Mouse (Mus musculus) hindbrain, embryonic 16.5 days (tissue): ENCODE measurements around the gene Actn4. TPM values are rescaled to one million over a fixed set of nuclear protein-coding genes. Genes with fewer than 3 reads are reported as not detected.

Source experiments
- ATAC-seq: fragments of 200-750 bp; cut with Nextera tagmentation; 2 replicates; pipeline ENCODE4 v1.8.0; 2017; ENCODE audit warnings: moderate TSS enrichment, moderate library complexity
- H3K27ac ChIP-seq: fragments of 300-500 bp; sonication (generic); 2 replicates; pipeline ENCODE4 v1.5.1; 2014; ENCODE audit warnings: low read depth, mild to moderate bottlenecking, control low read depth, low read length, moderate library complexity
- H3K27me3 ChIP-seq: fragments of 300-500 bp; sonication (generic); replicated peaks from 2 replicates; pipeline ENCODE4 v1.6.1; 2014; ENCODE audit warnings: low read length; ENCODE audit not compliant: control insufficient read depth, insufficient read depth
- H3K36me3 ChIP-seq: fragments of 300-500 bp; sonication (generic); 2 replicates; pipeline ENCODE4 v1.6.1; 2014; ENCODE audit warnings: mild to moderate bottlenecking, low read length, moderate library complexity, mixed read lengths; ENCODE audit not compliant: control insufficient read depth, insufficient read depth
- H3K4me1 ChIP-seq: fragments of 300-500 bp; sonication (generic); 2 replicates; pipeline ENCODE4 v1.6.1; 2014; ENCODE audit warnings: low read depth, low read length; ENCODE audit not compliant: control insufficient read depth, insufficient read depth
- H3K4me2 ChIP-seq: fragments of 300-500 bp; sonication (generic); 2 replicates; pipeline ENCODE4 v1.6.1; 2014; ENCODE audit warnings: mild to moderate bottlenecking, low read length, control low read depth, moderate library complexity
- H3K4me3 ChIP-seq: fragments of 300-500 bp; sonication (generic); 2 replicates; pipeline ENCODE4 v1.5.1; 2014; ENCODE audit warnings: mild to moderate bottlenecking, low read length, control low read depth, moderate library complexity
- H3K9ac ChIP-seq: fragments of 300-500 bp; sonication (generic); 2 replicates; pipeline ENCODE4 v1.6.1; 2014; ENCODE audit warnings: low read depth, mild to moderate bottlenecking, control low read depth, low read length, moderate library complexity
- H3K9me3 ChIP-seq: fragments of 300-500 bp; sonication (generic); 2 replicates; pipeline ENCODE4 v1.6.1; 2014; ENCODE audit warnings: mild to moderate bottlenecking, low read length, moderate library complexity; ENCODE audit not compliant: control insufficient read depth
- WGBS: fragments of 180-500 bp; shearing (Covaris S2); extraction: QIAGEN DNeasy Blood & Tissue Kit; methylation state at CpG from one replicate; pipeline ENCODE4 v1.1.7; 2014; 5-methylcytosine and 5-hydroxymethylcytosine counted together
- polyA plus RNA-seq: library from polyadenylated mRNA; unstranded; fragments of >200 nt; fragmentation: Nextera tagmentation; extraction: Ambion mirVana; gene quantifications from 2 replicates; pipeline ENCODE4 v1.2.1, GENCODE M21; 2015

Actn4 gene
- polyA plus RNA-seq, 1 experiment from 2014 or later: 146 TPM

- ATAC-seq: no peak
- Histone ChIP-seq H3K9me3 (no peaks in the 10 kb centered on the region), H3K36me3 (no peaks in the 10 kb centered on the region), H3K27ac (no peak overlapping the region), H3K27me3 (no peaks in the 10 kb centered on the region), H3K4me1 (no peaks in the 10 kb centered on the region), H3K4me3 (no peak overlapping the region), H3K9ac (no peak overlapping the region), H3K4me2 (no peak overlapping the region)
- 73% methylated on average over 6 of the region's 6 CpGs for WGBS
Measured at GRCm38 (mm10) chr7:28932421-28933041, 29.6 kb downstream of the Actn4 start.

- Histone ChIP-seq H3K27me3 (no peaks in the 10 kb centered on the region), H3K36me3 (no peaks in the 10 kb centered on the region), H3K9me3 (no peaks in the 10 kb centered on the region), H3K4me3 (no peak overlapping the region), H3K4me2 (no peak overlapping the region), H3K4me1 (no peaks in the 10 kb centered on the region), H3K27ac (no peak overlapping the region), H3K9ac (no peak overlapping the region)
- WGBS: 93% methylated on average over 4 of the region's 4 CpGs
- ATAC-seq: no peak
Measured at GRCm38 (mm10) chr7:28931695-28932039, 30.5 kb downstream of the Actn4 start.

DNA sequence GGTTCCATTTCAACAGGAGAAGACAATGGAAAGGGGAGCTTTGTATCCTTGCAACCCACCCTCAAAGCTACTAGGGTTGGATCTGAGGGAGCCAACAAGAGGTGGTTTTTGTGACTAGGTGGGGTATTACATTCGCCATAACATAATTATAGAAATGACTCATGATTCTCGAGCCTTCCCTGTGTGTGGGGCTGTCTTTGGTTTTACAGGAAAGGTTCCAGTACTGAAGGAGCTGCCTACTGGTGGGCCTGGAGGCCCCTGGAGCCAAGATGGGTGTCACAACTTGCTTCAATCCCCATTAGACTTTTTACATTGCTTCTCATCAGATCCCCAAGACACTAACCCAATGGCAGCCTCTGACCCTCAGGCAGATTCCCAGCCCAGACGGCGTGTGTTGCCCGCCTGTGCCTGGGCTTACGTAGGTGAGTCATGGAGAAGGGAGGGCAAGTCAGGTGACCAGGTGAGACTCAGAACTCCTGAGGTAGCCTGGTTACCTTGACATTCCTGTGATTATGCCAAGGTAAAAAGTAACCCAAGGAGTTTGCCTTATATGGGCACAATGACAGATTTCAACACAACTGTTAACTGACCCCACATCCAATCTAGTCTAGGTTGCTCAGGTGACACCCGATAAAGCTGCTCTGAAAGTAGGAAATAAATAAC, 31.0 kb downstream of the Actn4 start:
- Histone ChIP-seq H3K27ac (no peak overlapping the region), H3K36me3 (no peaks in the 10 kb centered on the region), H3K4me1 (no peaks in the 10 kb centered on the region), H3K4me2 (no peak overlapping the region), H3K9ac (no peak overlapping the region), H3K9me3 (no peaks in the 10 kb centered on the region), H3K27me3 (no peaks in the 10 kb centered on the region), H3K4me3 (no peak overlapping the region)
- no peak for ATAC-seq
- 91% methylated on average over 7 of the region's 7 CpGs for WGBS

DNA sequence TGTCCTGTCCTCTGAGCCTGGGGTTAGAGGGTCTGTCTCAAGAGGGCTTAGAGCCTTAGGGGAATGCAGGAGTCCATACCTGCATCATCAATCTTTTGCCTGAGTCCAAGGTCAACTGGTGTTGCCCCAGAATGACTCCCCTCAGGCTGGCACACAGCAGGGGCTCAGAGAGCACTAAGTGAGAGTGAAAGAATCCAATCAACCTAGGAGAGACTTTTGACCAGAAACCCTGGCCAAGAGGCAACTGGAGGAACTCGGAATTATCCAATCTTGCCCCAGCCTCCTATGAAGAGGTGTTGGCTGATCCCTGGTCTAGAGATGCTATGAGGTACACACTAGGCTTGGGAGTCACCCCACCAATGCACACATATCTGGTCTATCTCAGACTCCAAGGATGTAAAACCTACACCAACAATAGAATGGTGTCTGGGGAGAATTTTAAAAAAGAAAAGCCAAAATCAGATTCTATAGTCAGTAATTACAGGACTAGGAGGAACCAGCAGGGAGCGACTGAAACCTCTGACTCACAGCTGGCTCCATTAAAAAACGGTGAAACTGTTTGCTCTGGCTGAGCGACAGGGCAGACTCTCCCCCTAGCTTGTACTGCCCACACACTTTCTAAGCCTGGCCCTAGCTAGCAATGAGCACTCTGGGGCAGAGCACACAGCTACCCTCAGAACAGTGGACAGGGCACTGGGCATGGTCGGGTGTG, 31.7 kb downstream of the Actn4 start:
- no peaks in the 10 kb centered on the region for H3K36me3 ChIP-seq
- no peak overlapping the region for H3K9ac ChIP-seq
- H3K4me3 ChIP-seq: no peak overlapping the region
- no peak overlapping the region for H3K4me2 ChIP-seq
- H3K27me3 ChIP-seq: no peaks in the 10 kb centered on the region
- no peaks in the 10 kb centered on the region for H3K9me3 ChIP-seq
- H3K27ac ChIP-seq: no peak overlapping the region
- no peaks in the 10 kb centered on the region; the same call in 1 of the 2 replicates for H3K4me1 ChIP-seq
- no peak for ATAC-seq
- WGBS: 56% methylated on average over 5 of the region's 5 CpGs

DNA sequence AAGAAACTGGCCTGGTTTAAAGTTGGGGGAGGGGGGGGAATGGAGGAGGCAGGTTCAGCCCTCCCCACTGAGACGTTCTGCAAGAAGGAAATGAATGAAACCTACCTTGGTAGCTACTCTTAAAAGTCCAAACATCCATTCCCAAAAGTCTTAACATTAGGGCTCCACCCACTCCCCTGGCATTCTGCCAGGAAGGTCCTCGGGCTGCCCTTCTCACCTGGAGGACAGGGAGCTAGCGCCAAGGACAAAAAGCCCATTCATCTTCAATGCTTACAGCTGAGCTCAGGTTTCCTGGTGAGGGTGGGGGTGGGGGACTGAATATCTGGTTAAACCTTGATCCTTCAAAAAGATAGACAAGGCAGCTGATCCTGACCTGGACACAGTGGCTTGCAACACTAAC, 32.8 kb downstream of the Actn4 start:
- H3K9ac ChIP-seq: no peak overlapping the region
- peaks cover 5% of the 10 kb centered on the region for H3K4me1 ChIP-seq
- ATAC-seq: no peak
- WGBS: 66% methylated on average over 3 of the region's 3 CpGs
- H3K4me3 ChIP-seq: no peak overlapping the region
- H3K27me3 ChIP-seq: no peaks in the 10 kb centered on the region
- H3K36me3 ChIP-seq: no peaks in the 10 kb centered on the region
- H3K27ac ChIP-seq: no peak overlapping the region
- no peaks in the 10 kb centered on the region for H3K9me3 ChIP-seq
- H3K4me2 ChIP-seq: no peak overlapping the region

GRCm38 (mm10) chr7:28926172-28926571, 36.0 kb downstream of the Actn4 start:
- H3K27ac ChIP-seq: no peak overlapping the region
- H3K9ac ChIP-seq: no peak overlapping the region
- 55% methylated on average over 2 of the region's 2 CpGs for WGBS
- H3K9me3 ChIP-seq: no peaks in the 10 kb centered on the region
- H3K27me3 ChIP-seq: no peaks in the 10 kb centered on the region
- peaks cover 28% of the 10 kb centered on the region for H3K4me1 ChIP-seq
- H3K36me3 ChIP-seq: 0 out of 2 replicates have a peak, but pooled peaks cover 3% of the 10 kb centered on the region
- no peak overlapping the region for H3K4me2 ChIP-seq
- no peak for ATAC-seq
- no peak overlapping the region for H3K4me3 ChIP-seq

GRCm38 (mm10) chr7:28925317-28925716, 36.8 kb downstream of the Actn4 start:
- 47% methylated on average over 9 of the region's 9 CpGs for WGBS
- Histone ChIP-seq H3K9ac (no peak overlapping the region), H3K36me3 (0 out of 2 replicates have a peak, but pooled peaks cover 3% of the 10 kb centered on the region), H3K4me1 (peaks cover 31% of the 10 kb centered on the region), H3K4me3 (no peak overlapping the region), H3K9me3 (no peaks in the 10 kb centered on the region), H3K27ac (no peak overlapping the region), H3K27me3 (no peaks in the 10 kb centered on the region), H3K4me2 (no peak overlapping the region)
- no peak for ATAC-seq

- WGBS: 82% methylated on average over 3 of the region's 3 CpGs
- no peak overlapping the region for H3K4me2 ChIP-seq
- H3K4me1 ChIP-seq: peaks cover 35% of the 10 kb centered on the region
- H3K4me3 ChIP-seq: no peak overlapping the region
- 0 out of 2 replicates have a peak, but pooled peaks cover 3% of the 10 kb centered on the region for H3K36me3 ChIP-seq
- H3K27me3 ChIP-seq: no peaks in the 10 kb centered on the region
- H3K27ac ChIP-seq: no peak overlapping the region
- no peak for ATAC-seq
- no peaks in the 10 kb centered on the region for H3K9me3 ChIP-seq
- H3K9ac ChIP-seq: no peak overlapping the region
Measured at GRCm38 (mm10) chr7:28924802-28925201, 37.3 kb downstream of the Actn4 start.

GRCm38 (mm10) chr7:28923865-28924291, 38.3 kb downstream of the Actn4 start:
- WGBS: 11% methylated on average over 4 of the region's 4 CpGs
- peak overlapping the region; percentile 67 for H3K27ac ChIP-seq
- no peak overlapping the region for H3K4me2 ChIP-seq
- H3K27me3 ChIP-seq: no peaks in the 10 kb centered on the region
- no peaks in the 10 kb centered on the region for H3K9me3 ChIP-seq
- H3K9ac ChIP-seq: peak overlapping the region; percentile 32; the same call in 1 of the 2 replicates
- peaks cover 42% of the 10 kb centered on the region for H3K4me1 ChIP-seq
- ATAC-seq: no peak
- 0 out of 2 replicates have a peak, but pooled peaks cover 3% of the 10 kb centered on the region for H3K36me3 ChIP-seq
- H3K4me3 ChIP-seq: no peak overlapping the region
